Mouse (Mus musculus): ENCODE results near the gene Zc3h12a. TPM values are rescaled to one million over a fixed set of nuclear protein-coding genes. Genes with fewer than 3 reads are reported as not detected.
A peak's percentile ranks its signal among the peaks of the same experiment; 100 is the strongest.

Gene Zc3h12a
- polyA plus RNA-seq, 1 experiment from 2014 or later, result 5.7 TPM

DNA sequence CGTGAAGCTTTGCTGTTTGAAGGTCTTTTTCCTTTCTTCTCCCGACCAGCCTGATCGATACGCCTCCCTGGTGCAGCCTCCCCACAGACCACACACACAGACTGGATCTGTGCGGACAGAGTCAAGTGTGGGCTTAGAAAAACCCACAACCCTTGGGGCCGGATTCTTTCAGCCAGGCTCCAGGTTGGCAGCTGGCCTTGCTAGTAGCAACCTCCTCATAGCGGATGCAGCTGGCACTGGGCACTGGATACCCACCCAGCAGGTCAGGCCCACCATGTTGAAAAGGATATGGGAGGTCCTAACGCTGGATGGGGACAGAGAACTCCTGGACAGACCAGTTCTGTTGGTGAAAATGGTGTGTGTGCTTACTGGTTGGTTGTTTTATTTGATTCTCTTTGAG is 33.8 kb upstream of the Zc3h12a start:
- no peak for ATAC-seq
- CTCF ChIA-PET, result interaction anchor here (1.1 kb wide), 1 partner anchor 12 kb away, joined by 3 read pairs; no protein-coding TSS in a partner anchor
- peaks cover 10% of the 10 kb centered on the region for H3K27me3 ChIP-seq
- in situ Hi-C loops (cut with MboI; ENCODE audit: low pct_unique_long_range_greater_than_20kb), result loop anchor here (25.0 kb wide), 1 partner anchor 776 kb away; no protein-coding TSS in a partner anchor
- POLR2A ChIA-PET, result no interaction called here
- DNase-seq (ENCODE audit: low read depth, low spot score), result no peak
- TF ChIP-seq CTCF (IDR thresholded peaks at IDR 0.05), result no peak

DNA sequence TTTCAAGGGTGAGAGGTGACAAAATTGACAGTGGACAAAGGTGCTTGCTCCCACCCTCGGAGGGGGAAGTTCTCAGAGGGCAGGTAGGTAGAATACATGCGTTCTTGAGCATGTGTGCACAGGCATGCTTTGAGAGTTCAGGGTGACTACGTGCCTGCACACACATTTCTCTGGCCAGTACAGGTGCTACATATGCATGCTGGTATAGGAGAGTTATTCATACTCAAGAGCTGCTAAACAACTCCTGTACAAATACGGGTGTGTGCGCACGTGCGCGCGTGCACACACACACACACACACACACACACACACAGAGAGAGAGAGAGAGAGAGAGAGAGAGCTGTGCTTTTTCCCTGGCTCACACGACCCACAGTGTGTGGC is 33.3 kb upstream of the Zc3h12a start:
- ATAC-seq (no peak), DNase-seq (ENCODE audit: low read depth, low spot score) (no peak)
- in situ Hi-C loops (cut with MboI; ENCODE audit: low pct_unique_long_range_greater_than_20kb), result loop anchor here (25.0 kb wide), 1 partner anchor 776 kb away; no protein-coding TSS in a partner anchor
- POLR2A ChIA-PET, result no interaction called here
- TF ChIP-seq CTCF (IDR thresholded peaks at IDR 0.05), result no peak
- H3K27me3 ChIP-seq, result peaks cover 10% of the 10 kb centered on the region
- CTCF ChIA-PET, result interaction anchor here (1.1 to 1.5 kb wide), 5 partner anchors 12 to 802 kb away, joined by 3 to 5 read pairs (median 3); no protein-coding TSS in a partner anchor

DNA sequence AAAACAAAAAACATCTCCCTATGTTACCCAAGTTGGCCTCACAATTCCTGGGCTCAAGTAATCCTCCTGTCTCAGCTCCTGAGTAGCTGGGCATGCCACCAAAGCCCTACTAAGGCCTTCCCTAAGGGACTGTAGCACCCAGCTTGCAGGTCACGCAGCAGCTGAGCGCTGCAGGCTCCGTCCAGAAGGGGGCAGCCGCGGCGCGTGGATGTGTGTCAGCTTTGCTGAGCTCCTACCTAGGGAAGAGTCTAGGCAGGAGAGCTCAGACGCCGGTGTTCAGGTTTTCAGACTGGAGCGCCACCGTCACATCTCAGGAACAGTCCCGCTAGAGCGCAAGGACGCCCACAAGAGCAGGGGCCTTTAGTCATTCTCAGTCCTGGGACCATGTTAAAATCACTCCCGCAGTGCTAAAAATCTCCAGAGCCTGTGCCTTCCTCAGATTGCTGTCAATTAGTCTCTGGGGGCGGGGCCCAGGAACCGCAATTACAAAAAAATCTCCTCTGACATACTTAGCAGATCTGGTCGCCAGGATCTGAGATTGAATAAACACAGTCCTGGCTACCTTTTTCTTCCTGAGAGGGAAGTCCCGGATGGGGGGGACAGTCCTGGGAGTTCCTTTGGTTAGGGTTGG is 32.8 kb upstream of the Zc3h12a start:
- ATAC-seq, result peak; percentile 69
- in situ Hi-C loops (cut with MboI; ENCODE audit: low pct_unique_long_range_greater_than_20kb), result loop anchor here (25.0 kb wide), 1 partner anchor 777 kb away; no protein-coding TSS in a partner anchor

DNA sequence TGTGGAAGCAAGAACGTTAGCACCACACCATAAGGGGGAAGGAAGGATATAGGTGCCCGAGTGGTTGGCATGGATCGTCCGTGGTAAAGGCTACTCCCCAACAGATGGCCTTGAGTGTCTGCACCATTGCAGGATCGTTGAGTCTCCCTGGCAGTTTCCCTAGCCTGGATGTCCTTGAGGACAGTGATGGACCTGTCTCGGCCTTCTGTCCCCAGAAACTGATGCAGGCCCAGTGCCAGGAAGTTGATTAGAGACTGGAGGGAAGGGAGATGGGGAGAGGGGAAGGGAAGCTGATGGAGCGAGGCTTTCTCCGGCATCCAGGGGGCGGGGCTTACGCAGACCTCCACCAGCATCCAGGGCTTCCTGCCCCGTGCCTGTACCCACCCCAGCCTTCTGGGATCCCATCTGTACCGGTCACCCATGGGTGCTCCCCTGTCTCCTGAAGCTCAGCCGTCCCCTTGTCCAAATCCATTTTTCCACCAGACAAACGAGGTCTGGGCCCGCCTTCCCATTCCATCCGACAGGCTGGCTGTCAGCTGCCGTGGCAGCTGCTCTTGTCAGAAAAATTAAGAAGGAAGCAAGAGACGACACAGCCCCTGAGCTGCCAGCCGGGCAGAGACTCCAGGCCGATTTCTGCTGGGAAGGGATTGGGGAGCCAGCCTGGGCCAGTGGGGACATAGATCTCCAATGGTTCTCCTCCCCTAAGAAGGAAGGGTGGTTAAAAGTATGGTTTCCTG is 31.1 kb upstream of the Zc3h12a start:
- H3K27me3 ChIP-seq, result peaks cover 10% of the 10 kb centered on the region
- in situ Hi-C loops (cut with MboI; ENCODE audit: low pct_unique_long_range_greater_than_20kb), result loop anchor here (25.0 kb wide), 1 partner anchor 779 kb away; no protein-coding TSS in a partner anchor
- DNase-seq (ENCODE audit: low read depth, low spot score), result no peak
- ChIA-PET CTCF (no interaction called here), POLR2A (no interaction called here)
- TF ChIP-seq CTCF (IDR thresholded peaks at IDR 0.05), result no peak
- ATAC-seq, result no peak

More for the DNA sequence above, 32.8 kb upstream of the Zc3h12a start:
- POLR2A ChIA-PET, result no interaction called here
- H3K27me3 ChIP-seq, result peaks cover 10% of the 10 kb centered on the region
- CTCF ChIA-PET, result interaction anchor here (1.1 to 1.5 kb wide), 5 partner anchors 10 to 802 kb away, joined by 3 to 5 read pairs (median 3); no protein-coding TSS in a partner anchor
- DNase-seq (ENCODE audit: low read depth, low spot score), result peak; percentile 3
- peak; percentile 85 for TF ChIP-seq CTCF (IDR thresholded peaks at IDR 0.05)

DNA sequence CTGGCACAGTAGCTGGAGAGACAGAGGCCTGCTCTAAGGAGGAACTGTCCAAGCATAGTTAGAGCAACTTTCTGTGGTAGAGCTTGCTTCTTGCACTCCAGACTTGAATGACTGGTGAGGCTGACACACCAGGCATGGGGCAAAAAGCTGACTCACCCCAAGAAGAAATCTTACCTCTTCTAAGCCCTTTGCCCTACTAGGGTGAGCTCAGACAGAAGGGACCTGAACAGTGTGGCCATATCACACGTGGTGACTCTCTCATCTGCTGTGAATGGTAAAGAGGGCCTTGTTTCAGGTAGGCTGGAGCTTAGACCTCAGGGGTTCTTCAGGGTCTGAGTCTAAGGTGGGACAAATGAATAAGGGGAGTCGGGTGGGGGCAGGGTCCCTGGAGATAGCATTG is 30.4 kb upstream of the Zc3h12a start:
- ATAC-seq (no peak), DNase-seq (ENCODE audit: low read depth, low spot score) (no peak)
- CTCF ChIA-PET, result no interaction called here
- POLR2A ChIA-PET, result no interaction called here
- no peak for TF ChIP-seq CTCF (IDR thresholded peaks at IDR 0.05)
- peaks cover 7% of the 10 kb centered on the region for H3K27me3 ChIP-seq
- in situ Hi-C loops (cut with MboI; ENCODE audit: low pct_unique_long_range_greater_than_20kb), result loop anchor here (25.0 kb wide), 1 partner anchor 779 kb away; no protein-coding TSS in a partner anchor

DNA sequence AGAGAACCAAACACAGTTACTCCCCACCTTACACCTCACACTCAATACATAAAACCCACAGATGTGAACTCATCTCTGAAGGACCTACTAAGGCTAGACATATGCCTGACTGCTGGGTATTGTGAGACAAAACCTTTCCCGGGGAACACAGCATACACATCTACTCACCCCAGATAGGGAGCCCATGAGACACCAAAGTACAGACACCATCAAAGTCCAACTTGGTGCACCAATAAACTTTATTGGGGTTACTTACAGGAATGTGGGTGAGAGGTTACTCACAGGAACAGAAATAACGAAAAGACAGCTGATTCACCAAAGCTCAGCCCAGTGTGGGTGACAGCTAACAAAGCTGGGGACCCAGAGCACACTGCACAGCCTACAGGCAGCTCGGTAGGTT is 29.7 kb upstream of the Zc3h12a start:
- ATAC-seq (no peak), DNase-seq (ENCODE audit: low read depth, low spot score) (no peak)
- no peak for TF ChIP-seq CTCF (IDR thresholded peaks at IDR 0.05)
- POLR2A ChIA-PET, result no interaction called here
- in situ Hi-C loops (cut with MboI; ENCODE audit: low pct_unique_long_range_greater_than_20kb), result loop anchor here (25.0 kb wide), 1 partner anchor 780 kb away; no protein-coding TSS in a partner anchor
- H3K27me3 ChIP-seq, result peaks cover 6% of the 10 kb centered on the region
- CTCF ChIA-PET, result interaction anchor here (1.1 kb wide), 1 partner anchor 9 kb away, joined by 3 read pairs; no protein-coding TSS in a partner anchor

DNA sequence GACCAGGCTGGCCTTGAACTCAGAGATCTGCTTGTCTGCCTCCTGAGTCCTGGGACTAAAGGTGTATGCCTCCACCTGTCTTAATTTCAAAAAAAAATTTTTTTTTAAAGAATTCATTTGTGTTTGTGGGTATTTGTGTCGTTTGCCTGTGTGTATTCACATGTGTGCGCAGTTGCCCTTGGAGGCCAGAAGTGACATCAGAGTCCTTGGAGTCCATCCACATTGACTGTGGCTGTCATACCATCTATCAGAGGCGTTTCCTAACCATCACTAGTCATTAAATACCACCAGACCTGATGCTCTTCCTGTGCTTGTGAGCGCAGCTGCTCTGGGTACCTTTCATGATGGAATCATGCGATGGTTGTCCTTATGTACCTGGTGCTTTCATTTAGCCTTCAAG is 28.0 kb upstream of the Zc3h12a start:
- POLR2A ChIA-PET, result no interaction called here
- no peak for DNase-seq (ENCODE audit: low read depth, low spot score)

DNA sequence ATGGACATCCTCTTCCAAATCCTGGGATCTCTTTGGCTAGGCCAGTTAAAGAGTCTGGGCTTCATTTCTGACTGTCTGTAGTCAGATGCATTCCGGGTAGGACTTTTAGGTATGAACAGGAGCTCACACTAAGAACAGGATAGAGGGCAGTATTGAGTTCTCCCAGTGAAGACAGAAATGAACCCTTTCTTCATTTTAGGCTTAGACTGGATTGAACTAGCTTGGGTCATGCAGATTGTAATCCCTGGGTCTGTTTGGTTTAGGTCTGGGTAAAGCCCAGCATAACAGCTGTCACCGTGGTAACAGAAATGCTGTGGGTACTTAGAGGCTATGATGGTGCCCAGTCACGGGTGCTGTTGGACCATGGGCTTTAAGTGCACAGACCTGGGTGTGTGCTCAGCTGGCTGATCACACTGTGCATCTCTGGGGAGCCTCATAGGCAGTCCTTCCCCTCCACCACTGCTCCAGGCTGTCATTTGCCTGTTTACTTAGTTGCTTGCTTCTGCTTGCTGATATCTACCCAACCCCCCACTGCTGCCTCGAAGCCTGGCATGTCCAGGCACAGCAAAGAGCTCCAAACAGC is 26.1 kb upstream of the Zc3h12a start:
- TF ChIP-seq CTCF (IDR thresholded peaks at IDR 0.05), result no peak
- POLR2A ChIA-PET, result no interaction called here
- H3K27me3 ChIP-seq, result peaks cover 19% of the 10 kb centered on the region
- DNase-seq (ENCODE audit: low read depth, low spot score) (no peak), ATAC-seq (no peak)
- CTCF ChIA-PET, result no interaction called here
- in situ Hi-C loops (cut with MboI; ENCODE audit: low pct_unique_long_range_greater_than_20kb), result loop anchor here (25.0 kb wide), 1 partner anchor 784 kb away; no protein-coding TSS in a partner anchor

More for the DNA sequence above, 28.0 kb upstream of the Zc3h12a start:
- peaks cover 11% of the 10 kb centered on the region for H3K27me3 ChIP-seq
- in situ Hi-C loops (cut with MboI; ENCODE audit: low pct_unique_long_range_greater_than_20kb), result loop anchor here (25.0 kb wide), 1 partner anchor 782 kb away; no protein-coding TSS in a partner anchor
- no peak for ATAC-seq
- CTCF ChIA-PET, result no interaction called here
- no peak for TF ChIP-seq CTCF (IDR thresholded peaks at IDR 0.05)

DNA sequence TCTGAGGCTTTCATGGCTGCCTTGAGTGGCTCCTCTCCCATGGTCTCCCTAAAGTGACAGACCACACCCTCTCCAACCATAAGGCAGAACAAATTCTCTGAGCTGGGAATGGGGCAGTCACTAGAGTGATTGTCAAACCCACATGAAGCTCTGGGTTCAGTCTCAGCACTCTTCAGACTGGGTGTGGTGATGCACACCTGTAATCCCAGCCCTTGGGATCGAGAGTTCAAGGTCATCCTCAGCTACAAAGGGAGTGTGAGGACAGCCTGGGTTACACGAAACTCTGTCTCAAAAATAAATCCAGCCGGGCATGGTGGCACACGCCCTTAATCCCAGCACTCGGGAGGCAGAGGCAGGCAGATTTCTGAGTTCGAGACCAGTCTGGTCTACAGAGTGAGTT is 24.8 kb upstream of the Zc3h12a start:
- ChIA-PET CTCF (no interaction called here), POLR2A (no interaction called here)

DNA sequence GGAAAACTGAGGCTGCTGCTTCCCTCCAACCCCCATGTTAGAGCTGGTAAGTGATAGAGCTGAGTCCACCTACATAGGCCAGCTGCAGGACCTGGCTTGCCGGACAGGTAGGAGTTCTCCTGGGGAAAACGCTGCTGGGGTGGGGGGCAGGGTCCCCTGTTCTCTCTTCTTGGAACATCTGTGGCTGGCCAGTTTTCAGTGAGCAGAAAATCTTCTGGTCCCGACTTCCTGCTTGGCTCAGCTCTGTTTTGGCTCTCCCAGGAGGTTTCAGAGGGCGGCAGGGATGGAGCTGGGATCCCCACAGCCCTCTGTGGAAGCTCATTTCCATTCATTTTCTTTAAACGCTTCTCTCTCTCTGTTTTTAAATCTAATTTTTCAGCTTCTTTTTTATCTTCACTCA is 21.8 kb upstream of the Zc3h12a start:
- no peak for ATAC-seq
- H3K27me3 ChIP-seq, result peaks cover 17% of the 10 kb centered on the region
- in situ Hi-C loops (cut with MboI; ENCODE audit: low pct_unique_long_range_greater_than_20kb), result no loop called here
- DNase-seq (ENCODE audit: low read depth, low spot score), result no peak
- TF ChIP-seq CTCF (IDR thresholded peaks at IDR 0.05), result no peak
- ChIA-PET CTCF (no interaction called here), POLR2A (no interaction called here)

More for the DNA sequence above, 24.8 kb upstream of the Zc3h12a start:
- no peak for ATAC-seq
- H3K27me3 ChIP-seq, result peaks cover 17% of the 10 kb centered on the region
- in situ Hi-C loops (cut with MboI; ENCODE audit: low pct_unique_long_range_greater_than_20kb), result loop anchor here (25.0 kb wide), 1 partner anchor 785 kb away; no protein-coding TSS in a partner anchor
- no peak for TF ChIP-seq CTCF (IDR thresholded peaks at IDR 0.05)
- no peak for DNase-seq (ENCODE audit: low read depth, low spot score)
